11 mouse cellular contexts compared by ENCODE assay signal in the genomic region with DNA sequence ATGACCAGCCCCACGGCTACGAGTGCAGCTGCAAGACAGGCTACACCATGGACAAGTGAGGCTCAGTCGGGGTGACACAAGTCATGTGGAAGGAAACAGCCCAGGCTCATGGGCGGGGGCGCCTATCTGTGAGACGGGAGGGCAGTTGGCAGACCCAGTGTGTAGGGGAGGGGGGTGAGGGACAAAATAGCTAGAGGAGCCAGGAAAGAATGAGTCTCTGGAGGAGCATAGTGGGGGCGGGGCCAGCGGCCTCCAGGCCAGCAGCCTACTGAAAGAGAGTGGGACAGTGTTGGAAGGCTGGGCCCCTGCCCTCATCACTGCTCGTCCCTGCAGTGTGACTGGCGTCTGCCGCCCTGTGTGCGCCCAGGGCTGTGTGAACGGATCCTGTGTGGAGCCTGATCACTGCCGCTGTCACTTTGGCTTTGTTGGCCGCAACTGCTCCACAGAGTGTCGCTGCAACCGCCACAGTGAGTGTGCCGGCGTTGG. TPM values are rescaled to one million over a fixed set of nuclear protein-coding genes. Genes with fewer than 3 reads are reported as not detected.
A peak's percentile ranks its signal among the peaks of the same experiment; 100 is the strongest.
DNase-seq lines count a peak whose midpoint lies in the region; ATAC-seq and TF ChIP-seq lines count a peak whose summit lies in the region.
"Had no signal": no experiment of that assay in that cellular context is flagged by ENCODE, and none has a peak within 500 bp of the region (broad histone marks: within the 10 kb centered on the region; RNA-seq: fewer than 3 reads in every experiment).

No protein-coding gene starts in this region.

- H3K27me3 ChIP-seq in heart, embryonic 10.5 days (ENCODE audit: insufficient read depth, poor library complexity, severe bottlenecking): no peaks in the 10 kb centered on the region
- no peaks in the 10 kb centered on the region for H3K27me3 ChIP-seq in E14TG2a.4 (ENCODE audit: insufficient read depth, low read length)
- no peaks in the 10 kb centered on the region for H3K27me3 ChIP-seq in forebrain, embryonic 10.5 days (ENCODE audit: poor library complexity, severe bottlenecking)
- no peaks in the 10 kb centered on the region for H3K27me3 ChIP-seq in hindbrain, embryonic 16.5 days (replicated peaks; ENCODE audit: control insufficient read depth, insufficient read depth, low read length)

- H3K4me2 ChIP-seq in hindbrain, embryonic 16.5 days (ENCODE audit: low read length): peak overlapping the region; percentile 17

- DNase-seq in heart, embryonic 10.5 days (ENCODE audit: low spot score): no peak
- no peak for DNase-seq in heart, adult 11 months
- no peak for DNase-seq in forebrain, embryonic 10.5 days (ENCODE audit: extremely low spot score, low spot score)
- no peak for DNase-seq in B cell, adult 2 months
- DNase-seq in spleen, adult 18-20 months: no peak

- TF ChIP-seq CTCF in E14TG2a.4 (conservative IDR thresholded peaks at IDR 0.05; ENCODE audit: low read length): no peak

- no peak overlapping the region for H3K4me3 ChIP-seq in heart, embryonic 10.5 days
- peak overlapping the region; percentile 56 for H3K4me3 ChIP-seq in E14TG2a.4 (replicated peaks; ENCODE audit: low read length)
- no peak overlapping the region for H3K4me3 ChIP-seq in forebrain, embryonic 10.5 days
- H3K4me3 ChIP-seq in hindbrain, embryonic 16.5 days (ENCODE audit: low read length): no peak overlapping the region

- WGBS in heart, embryonic 10.5 days: 81% methylated on average over 19 of the region's 19 CpGs
- 79% methylated on average over 19 of the region's 19 CpGs for WGBS in forebrain, embryonic 10.5 days
- WGBS in hindbrain, embryonic 16.5 days: 44% methylated on average over 18 of the region's 19 CpGs

- no peaks in the 10 kb centered on the region for H3K9me3 ChIP-seq in heart, embryonic 10.5 days
- no peaks in the 10 kb centered on the region for H3K9me3 ChIP-seq in E14TG2a.4 (ENCODE audit: low read length)
- H3K9me3 ChIP-seq in forebrain, embryonic 10.5 days: no peaks in the 10 kb centered on the region
- H3K9me3 ChIP-seq in hindbrain, embryonic 16.5 days (ENCODE audit: control insufficient read depth, low read length): no peaks in the 10 kb centered on the region

- H3K9ac ChIP-seq in hindbrain, embryonic 16.5 days (ENCODE audit: low read depth, low read length): no peak overlapping the region

- H3K27ac ChIP-seq in heart, embryonic 10.5 days: 0 out of 2 replicates have a peak overlapping the region, but pooled peaks have one; percentile 6
- H3K27ac ChIP-seq in forebrain, embryonic 10.5 days: peak overlapping the region; percentile 37; the same call in 1 of the 2 replicates
- peak overlapping the region; percentile 17; the same call in 1 of the 2 replicates for H3K27ac ChIP-seq in hindbrain, embryonic 16.5 days (ENCODE audit: low read depth, low read length)
- H3K27ac ChIP-seq: kidney, postnatal 0 days had no signal

- peaks cover 79% of the 10 kb centered on the region for H3K36me3 ChIP-seq in heart, embryonic 10.5 days
- H3K36me3 ChIP-seq in E14TG2a.4 (ENCODE audit: insufficient read depth, low read length): peaks cover 85% of the 10 kb centered on the region
- H3K36me3 ChIP-seq in forebrain, embryonic 10.5 days (replicated peaks): peaks cover 98% of the 10 kb centered on the region
- peaks cover 38% of the 10 kb centered on the region for H3K36me3 ChIP-seq in hindbrain, embryonic 16.5 days (ENCODE audit: control insufficient read depth, insufficient read depth, low read length)

- peaks cover 7% of the 10 kb centered on the region for H3K4me1 ChIP-seq in heart, embryonic 10.5 days
- peaks cover 65% of the 10 kb centered on the region for H3K4me1 ChIP-seq in E14TG2a.4 (replicated peaks; ENCODE audit: low read depth, low read length)
- peaks cover 12% of the 10 kb centered on the region for H3K4me1 ChIP-seq in forebrain, embryonic 10.5 days
- peaks cover 6% of the 10 kb centered on the region for H3K4me1 ChIP-seq in hindbrain, embryonic 16.5 days (ENCODE audit: control insufficient read depth, insufficient read depth, low read depth, low read length)

- peak; percentile 85 for ATAC-seq in hindbrain, embryonic 16.5 days
- ATAC-seq in erythroblast, adult 5-6 weeks (replicated peaks; ENCODE audit: low FRiP score, poor library complexity, severe bottlenecking): no peak

RNA-seq across cellular contexts. Expression of gene Cnfn, which starts 10.8 kb away (rescaled TPM):
- polyA plus RNA-seq in heart, embryonic 10.5 days (2016; fragmentation: Nextera tagmentation; extraction: Ambion mirVana): not detected in 2 replicates
- not detected in 2 replicates for polyA plus RNA-seq in forebrain, embryonic 10.5 days (2016; fragmentation: Nextera tagmentation; extraction: Ambion mirVana)
- polyA plus RNA-seq in hindbrain, embryonic 16.5 days (2015; fragmentation: Nextera tagmentation; extraction: Ambion mirVana): 0.54 and 0.90 TPM in 2 replicates
- not detected in 2 replicates for total RNA-seq in erythroblast, adult 5-6 weeks (2015; ENCODE audit: low replicate concordance)
- not detected in 2 replicates for total RNA-seq in erythroblast, adult 5-6 weeks (2017; ENCODE audit: low replicate concordance)
- total RNA-seq: adrenal gland, postnatal 4 days had no signal
- polyA plus RNA-seq: kidney, postnatal 0 days; spleen, adult 2 months had no signal

RNA-seq across cellular contexts. Expression of gene Lipe, which starts 39.7 kb away (rescaled TPM):
- polyA plus RNA-seq in heart, embryonic 10.5 days (2016; fragmentation: Nextera tagmentation; extraction: Ambion mirVana): 3.3 and 4.7 TPM in 2 replicates
- polyA plus RNA-seq in forebrain, embryonic 10.5 days (2016; fragmentation: Nextera tagmentation; extraction: Ambion mirVana): 7.4 and 7.5 TPM in 2 replicates
- polyA plus RNA-seq in hindbrain, embryonic 16.5 days (2015; fragmentation: Nextera tagmentation; extraction: Ambion mirVana): 12.4 TPM in 2 replicates
- total RNA-seq in erythroblast, adult 5-6 weeks (2015; ENCODE audit: low replicate concordance): 2.5 and 11.3 TPM in 2 replicates
- 4.5 and 6.7 TPM in 2 replicates for total RNA-seq in erythroblast, adult 5-6 weeks (2017; ENCODE audit: low replicate concordance)

RNA-seq across cellular contexts. Expression of gene Megf8, which starts 41.8 kb away (rescaled TPM):
- polyA plus RNA-seq in heart, embryonic 10.5 days (2016; fragmentation: Nextera tagmentation; extraction: Ambion mirVana): 10.4 and 11.2 TPM in 2 replicates
- polyA plus RNA-seq in forebrain, embryonic 10.5 days (2016; fragmentation: Nextera tagmentation; extraction: Ambion mirVana): 15.2 and 16.6 TPM in 2 replicates
- polyA plus RNA-seq in hindbrain, embryonic 16.5 days (2015; fragmentation: Nextera tagmentation; extraction: Ambion mirVana): 23.6 and 23.7 TPM in 2 replicates
- total RNA-seq in erythroblast, adult 5-6 weeks (2015; ENCODE audit: low replicate concordance): 0.19 and 0.42 TPM in 2 replicates
- 0.14 TPM in 1 of 2 replicates, not detected in the other for total RNA-seq in erythroblast, adult 5-6 weeks (2017; ENCODE audit: low replicate concordance)

RNA-seq across cellular contexts. Expression of gene Tmem145, which starts 52.9 kb away (rescaled TPM):
- 0.09 and 0.63 TPM in 2 replicates for polyA plus RNA-seq in heart, embryonic 10.5 days (2016; fragmentation: Nextera tagmentation; extraction: Ambion mirVana)
- polyA plus RNA-seq in forebrain, embryonic 10.5 days (2016; fragmentation: Nextera tagmentation; extraction: Ambion mirVana): 1.3 and 1.8 TPM in 2 replicates
- polyA plus RNA-seq in hindbrain, embryonic 16.5 days (2015; fragmentation: Nextera tagmentation; extraction: Ambion mirVana): 78.7 and 85.0 TPM in 2 replicates
- total RNA-seq in erythroblast, adult 5-6 weeks (2015; ENCODE audit: low replicate concordance): not detected in 2 replicates
- total RNA-seq in erythroblast, adult 5-6 weeks (2017; ENCODE audit: low replicate concordance): not detected in 2 replicates
- polyA plus RNA-seq: spleen, adult 2 months had no signal

RNA-seq across cellular contexts. Expression of gene Cxcl17, which starts 53.9 kb away (rescaled TPM):
- 0.32 and 0.36 TPM in 2 replicates for polyA plus RNA-seq in heart, embryonic 10.5 days (2016; fragmentation: Nextera tagmentation; extraction: Ambion mirVana)
- polyA plus RNA-seq in forebrain, embryonic 10.5 days (2016; fragmentation: Nextera tagmentation; extraction: Ambion mirVana): 0.43 and 0.71 TPM in 2 replicates
- polyA plus RNA-seq in hindbrain, embryonic 16.5 days (2015; fragmentation: Nextera tagmentation; extraction: Ambion mirVana): 0.65 and 1.1 TPM in 2 replicates
- not detected in 2 replicates for total RNA-seq in erythroblast, adult 5-6 weeks (2015; ENCODE audit: low replicate concordance)
- total RNA-seq in erythroblast, adult 5-6 weeks (2017; ENCODE audit: low replicate concordance): not detected in 2 replicates
- total RNA-seq: adrenal gland, postnatal 4 days had no signal
- polyA plus RNA-seq: spleen, adult 2 months had no signal
